Mouse (Mus musculus) Patski (cell line): ENCODE measurements around the gene Ccdc191. TPM values are rescaled to one million over a fixed set of nuclear protein-coding genes. Genes with fewer than 3 reads are reported as not detected.

Experiments used
- ATAC-seq: fragments of 100-300 bp; one replicate; pipeline ENCODE4 v1.8.0; 2021
- CTCF ChIA-PET: fragments of 350-600 bp; sonication (Branson Sonifier 250); formaldehyde crosslinking; loops from one replicate; lab custom pipeline; 2022; ENCODE audit warnings: inconsistent platforms; lab: Charles Lee
- POLR2A ChIA-PET: fragments of 350-600 bp; sonication (Branson Sonifier 250); formaldehyde crosslinking; loops from one replicate; lab custom pipeline; 2022; ENCODE audit warnings: antibody characterized with exemption, inconsistent platforms; lab: Charles Lee
- DNase-seq: peaks from one replicate; pipeline ENCODE4 v3.0.0-alpha.2; 2011; ENCODE audit warnings: low read depth, low spot score
- H3K27me3 ChIP-seq: fragments of 371-371 bp; one replicate; pipeline ENCODE4 v1.5.1; 2021
- CTCF ChIP-seq: fragments of 100-300 bp; IDR thresholded peaks from one replicate; pipeline ENCODE4 v1.5.1; 2021
- in situ Hi-C: fragments of 300-500 bp; cut with MboI; formaldehyde crosslinking; loops from 3 replicates; pipeline ENCODE4 v1.11.1; 2018; ENCODE audit warnings: low pct_unique_long_range_greater_than_20kb, mixed read lengths
- polyA plus RNA-seq: library from polyadenylated mRNA; unstranded; gene quantifications from one replicate; pipeline ENCODE4 v1.2.3, GENCODE M21; 2021

Gene Ccdc191
- polyA plus RNA-seq, 1 experiment from 2014 or later: 12.6 TPM

DNA sequence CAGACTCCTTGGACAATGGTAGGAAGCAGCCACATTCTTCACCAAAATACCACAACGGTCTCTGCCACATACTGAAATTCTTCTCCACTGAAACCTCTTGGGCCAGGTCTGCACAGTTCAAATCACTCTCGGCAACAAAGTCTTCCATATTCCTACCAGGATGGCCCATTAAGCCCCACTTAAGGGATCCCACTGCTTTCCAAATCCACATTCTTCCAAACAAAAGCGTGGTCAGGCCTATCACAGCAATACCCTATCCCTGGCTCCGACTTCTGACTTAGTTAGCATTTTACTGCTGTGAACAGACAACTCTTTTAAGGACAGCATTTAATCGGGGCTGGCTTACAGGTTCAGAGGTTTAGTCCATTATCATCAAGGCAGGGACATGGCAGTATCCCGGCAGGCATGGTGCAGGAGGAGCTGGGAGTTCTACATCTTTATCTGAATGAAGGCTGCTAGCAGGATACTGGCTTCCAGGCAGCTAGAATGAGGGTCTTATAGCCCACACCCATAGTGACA lies 36.8 kb downstream of the Ccdc191 start, which contains the start of gene Qtrt2:
Gene Qtrt2 (minus strand): TSS at position 469 of the 519 bp plus-strand sequence.
- no peaks in the 10 kb centered on the region for H3K27me3 ChIP-seq
- TF ChIP-seq CTCF: no peak
- DNase-seq: no peak
- no peak for ATAC-seq
- CTCF ChIA-PET: interaction anchor here (1.4 kb wide), 1 partner anchor 9 kb away, joined by 4 read pairs; no protein-coding TSS in a partner anchor
- in situ Hi-C loops: no loop called here
- POLR2A ChIA-PET: interaction anchor here (0.6 kb wide), 1 partner anchor 11 kb away, joined by 4 read pairs; no protein-coding TSS in a partner anchor

GRCm38 (mm10) chr16:43930577-43930976 lies 41.0 kb downstream of the Ccdc191 start:
- TF ChIP-seq CTCF: no peak
- H3K27me3 ChIP-seq: no peaks in the 10 kb centered on the region
- DNase-seq: no peak
- CTCF ChIA-PET: interaction anchor here (1.2 to 1.7 kb wide), 3 partner anchors 10 to 41 kb away, joined by 3 to 6 read pairs (median 4); partner anchors contain the start of gene Ccdc191
- no peak for ATAC-seq
- in situ Hi-C loops: no loop called here
- POLR2A ChIA-PET: interaction anchor here (0.8 kb wide), 1 partner anchor 13 kb away, joined by 3 read pairs; no protein-coding TSS in a partner anchor

DNA sequence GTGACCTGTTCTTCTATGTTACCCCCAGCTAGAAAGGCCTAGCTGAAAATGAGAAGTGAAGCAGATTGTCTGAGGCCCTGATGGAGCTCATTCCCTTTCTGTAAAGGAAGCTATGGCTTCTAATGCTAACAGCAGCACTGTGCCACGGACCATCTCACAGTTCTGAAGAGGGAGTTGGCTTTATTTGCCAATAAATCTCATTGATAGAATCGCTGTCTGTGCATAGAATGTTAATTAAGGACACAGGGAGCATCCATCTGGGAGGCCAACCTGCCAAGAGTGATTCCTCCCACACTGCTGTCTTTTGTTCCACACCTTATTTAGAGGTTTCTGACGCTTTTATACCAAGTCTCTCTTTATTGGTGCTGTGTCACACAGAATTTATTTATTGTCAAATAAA lies 41.9 kb downstream of the Ccdc191 start:
- TF ChIP-seq CTCF: no peak
- ChIA-PET CTCF (interaction anchor here (0.8 to 1.7 kb wide), 5 partner anchors 9 to 128 kb away, joined by 3 to 6 read pairs (median 4); partner anchors contain the start of gene Ccdc191), POLR2A (no interaction called here)
- DNase-seq: no peak
- in situ Hi-C loops: no loop called here
- no peak for ATAC-seq
- H3K27me3 ChIP-seq: no peaks in the 10 kb centered on the region

DNA sequence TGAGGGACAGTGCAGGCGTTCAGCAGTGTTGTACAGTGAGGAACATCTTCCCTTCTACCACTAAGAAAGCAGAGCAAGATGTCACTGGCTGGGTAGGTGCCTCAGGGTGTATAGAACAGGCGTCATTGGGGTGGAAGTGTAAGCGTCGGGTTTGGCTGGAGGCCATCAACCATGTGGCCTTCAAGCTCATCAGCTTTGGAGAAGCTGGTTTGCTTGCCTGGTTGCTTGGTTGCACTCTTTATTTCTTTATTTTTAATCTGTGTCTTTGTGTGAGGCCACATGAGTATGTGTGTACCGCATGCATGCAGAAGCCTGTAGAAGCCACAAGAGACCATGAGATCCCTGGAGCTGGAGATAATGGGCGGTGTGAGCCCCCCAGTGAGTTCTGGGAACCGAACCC lies 42.7 kb downstream of the Ccdc191 start:
- CTCF ChIA-PET: no interaction called here
- no peaks in the 10 kb centered on the region for H3K27me3 ChIP-seq
- no peak for DNase-seq
- no peak for TF ChIP-seq CTCF
- POLR2A ChIA-PET: no interaction called here
- in situ Hi-C loops: no loop called here
- no peak for ATAC-seq

DNA sequence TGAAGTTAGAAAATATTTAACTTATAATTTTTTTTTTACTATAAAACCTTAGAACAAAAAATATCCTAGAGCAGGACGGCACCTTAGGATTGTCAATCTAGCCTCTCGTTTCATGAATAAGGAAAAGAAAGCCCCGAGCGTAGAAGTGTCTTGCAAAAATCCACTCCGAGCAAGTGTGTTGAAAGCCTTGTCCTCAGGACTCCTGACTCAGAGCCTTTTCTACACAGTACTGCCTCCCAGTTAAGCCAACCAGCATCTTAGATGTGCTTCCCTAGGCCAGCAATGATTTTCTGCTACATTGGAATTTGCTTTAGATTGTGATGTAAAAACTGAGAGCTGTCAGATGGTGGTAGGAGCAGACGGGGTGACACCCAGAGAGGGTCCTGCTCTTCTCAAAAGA lies 43.4 kb downstream of the Ccdc191 start:
- CTCF ChIA-PET: interaction anchor here (2.6 kb wide), 1 partner anchor 11 kb away, joined by 16 read pairs; no protein-coding TSS in a partner anchor
- no peaks in the 10 kb centered on the region for H3K27me3 ChIP-seq
- DNase-seq: no peak
- TF ChIP-seq CTCF: no peak
- no peak for ATAC-seq
- POLR2A ChIA-PET: no interaction called here
- in situ Hi-C loops: no loop called here

- POLR2A ChIA-PET: interaction anchor here (0.5 to 1.2 kb wide), 3 partner anchors 10 to 1726 kb away, joined by 3 to 8 read pairs (median 5); no protein-coding TSS in a partner anchor
- no peak for DNase-seq
- no peak for TF ChIP-seq CTCF
- H3K27me3 ChIP-seq: no peaks in the 10 kb centered on the region
- ATAC-seq: no peak
- CTCF ChIA-PET: interaction anchor here (2.6 kb wide), 1 partner anchor 9 kb away, joined by 16 read pairs; no protein-coding TSS in a partner anchor
- in situ Hi-C loops: no loop called here
Observed at GRCm38 (mm10) chr16:43934856-43935255, 45.3 kb downstream of the Ccdc191 start.

- H3K27me3 ChIP-seq: no peaks in the 10 kb centered on the region
- ATAC-seq (no peak), DNase-seq (no peak)
- ChIA-PET POLR2A (interaction anchor here (0.5 to 1.2 kb wide), 2 partner anchors 10 to 1727 kb away, joined by 3 to 8 read pairs; no protein-coding TSS in a partner anchor), CTCF (interaction anchor here (0.8 to 2.6 kb wide), 3 partner anchors 9 to 18 kb away, joined by 3 to 16 read pairs (median 4); partner anchors contain the start of gene Qtrt2)
- no peak for TF ChIP-seq CTCF
- in situ Hi-C loops: no loop called here
Observed at GRCm38 (mm10) chr16:43935367-43935766, 45.8 kb downstream of the Ccdc191 start.

GRCm38 (mm10) chr16:43935892-43936291 lies 46.3 kb downstream of the Ccdc191 start:
- POLR2A ChIA-PET: interaction anchor here (1.2 kb wide), 1 partner anchor 9 kb away, joined by 3 read pairs; no protein-coding TSS in a partner anchor
- in situ Hi-C loops: no loop called here

GRCm38 (mm10) chr16:43940846-43941245 lies 51.2 kb downstream of the Ccdc191 start:
- TF ChIP-seq CTCF: no peak
- in situ Hi-C loops: no loop called here
- DNase-seq (no peak), ATAC-seq (no peak)
- ChIA-PET CTCF (interaction anchor here (0.7 to 1.9 kb wide), 2 partner anchors 10 to 118 kb away, joined by 4 to 6 read pairs; no protein-coding TSS in a partner anchor), POLR2A (no interaction called here)
- H3K27me3 ChIP-seq: no peaks in the 10 kb centered on the region

More at GRCm38 (mm10) chr16:43935892-43936291, 46.3 kb downstream of the Ccdc191 start:
- CTCF ChIA-PET: interaction anchor here (0.8 to 2.6 kb wide), 3 partner anchors 8 to 17 kb away, joined by 3 to 16 read pairs (median 4); partner anchors contain the start of gene Qtrt2
- no peak for TF ChIP-seq CTCF
- ATAC-seq (no peak), DNase-seq (no peak)
- no peaks in the 10 kb centered on the region for H3K27me3 ChIP-seq

GRCm38 (mm10) chr16:43945351-43945750 lies 55.8 kb downstream of the Ccdc191 start:
- DNase-seq (no peak), ATAC-seq (no peak)
- CTCF ChIA-PET: interaction anchor here (4.0 kb wide), 1 partner anchor 11 kb away, joined by 16 read pairs; no protein-coding TSS in a partner anchor
- H3K27me3 ChIP-seq: no peaks in the 10 kb centered on the region
- POLR2A ChIA-PET: interaction anchor here (1.0 kb wide), 1 partner anchor 10 kb away, joined by 3 read pairs; no protein-coding TSS in a partner anchor
- in situ Hi-C loops: no loop called here
- no peak for TF ChIP-seq CTCF
